Mouse (Mus musculus): ENCODE data around the gene Acyp2. TPM values are rescaled to one million over a fixed set of nuclear protein-coding genes. Genes with fewer than 3 reads are reported as not detected.

Gene Acyp2
- polyA plus RNA-seq, 1 experiment from 2014 or later: not detected

DNA sequence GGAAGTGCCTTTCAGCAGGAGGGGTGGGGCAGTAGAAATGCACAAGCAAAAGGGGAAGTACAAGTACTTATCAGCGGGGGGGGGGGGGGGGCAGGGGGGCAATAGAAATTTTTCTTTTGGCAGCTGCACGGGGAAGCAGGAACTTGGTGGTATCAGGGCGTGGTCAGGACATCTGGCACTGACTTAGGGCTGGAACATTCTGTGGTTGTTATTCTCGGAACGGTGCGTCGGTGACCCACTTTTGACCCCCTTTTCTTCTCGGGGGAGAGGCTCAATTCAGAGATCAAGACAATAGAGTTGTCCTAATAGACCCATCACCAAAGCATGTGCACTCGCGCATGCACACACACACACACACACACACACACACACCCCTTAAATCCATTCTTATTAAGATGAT lies 161.2 kb downstream of the Acyp2 start:
- H3K27me3 ChIP-seq: no peaks in the 10 kb centered on the region
- DNase-seq (ENCODE audit: low read depth, low spot score) (no peak), ATAC-seq (no peak)
- in situ Hi-C loops (cut with MboI; ENCODE audit: low pct_unique_long_range_greater_than_20kb): loop anchor here (25.0 kb wide), 1 partner anchor 401 kb away; no protein-coding TSS in a partner anchor
- POLR2A ChIA-PET: no interaction called here
- CTCF ChIA-PET: no interaction called here
- TF ChIP-seq CTCF (IDR thresholded peaks at IDR 0.05): no peak

DNA sequence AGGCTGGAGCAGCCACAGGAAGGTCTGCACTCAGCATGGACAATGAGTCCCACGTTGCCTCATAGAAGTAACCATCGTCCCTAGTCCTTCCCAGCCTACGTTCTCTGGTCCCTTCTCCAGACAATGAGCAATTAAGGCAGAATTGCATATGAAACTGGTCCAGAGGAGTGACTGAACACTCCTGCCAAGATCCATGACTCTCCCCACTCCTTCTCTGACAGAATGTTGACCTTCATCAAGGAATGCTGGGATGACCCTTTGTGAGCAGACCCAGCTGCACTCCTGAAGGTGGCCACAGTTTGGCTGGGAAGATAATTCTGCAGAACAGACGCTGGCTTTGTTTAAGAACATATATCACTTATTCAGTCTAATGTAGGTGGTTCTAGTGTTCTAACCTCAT lies 166.1 kb downstream of the Acyp2 start:
- DNase-seq (ENCODE audit: low read depth, low spot score): no peak
- in situ Hi-C loops (cut with MboI; ENCODE audit: low pct_unique_long_range_greater_than_20kb): loop anchor here (25.0 kb wide), 1 partner anchor 396 kb away; no protein-coding TSS in a partner anchor
- no peak for ATAC-seq
- TF ChIP-seq CTCF (IDR thresholded peaks at IDR 0.05): no peak
- H3K27me3 ChIP-seq: no peaks in the 10 kb centered on the region
- CTCF ChIA-PET: no interaction called here
- POLR2A ChIA-PET: no interaction called here

DNA sequence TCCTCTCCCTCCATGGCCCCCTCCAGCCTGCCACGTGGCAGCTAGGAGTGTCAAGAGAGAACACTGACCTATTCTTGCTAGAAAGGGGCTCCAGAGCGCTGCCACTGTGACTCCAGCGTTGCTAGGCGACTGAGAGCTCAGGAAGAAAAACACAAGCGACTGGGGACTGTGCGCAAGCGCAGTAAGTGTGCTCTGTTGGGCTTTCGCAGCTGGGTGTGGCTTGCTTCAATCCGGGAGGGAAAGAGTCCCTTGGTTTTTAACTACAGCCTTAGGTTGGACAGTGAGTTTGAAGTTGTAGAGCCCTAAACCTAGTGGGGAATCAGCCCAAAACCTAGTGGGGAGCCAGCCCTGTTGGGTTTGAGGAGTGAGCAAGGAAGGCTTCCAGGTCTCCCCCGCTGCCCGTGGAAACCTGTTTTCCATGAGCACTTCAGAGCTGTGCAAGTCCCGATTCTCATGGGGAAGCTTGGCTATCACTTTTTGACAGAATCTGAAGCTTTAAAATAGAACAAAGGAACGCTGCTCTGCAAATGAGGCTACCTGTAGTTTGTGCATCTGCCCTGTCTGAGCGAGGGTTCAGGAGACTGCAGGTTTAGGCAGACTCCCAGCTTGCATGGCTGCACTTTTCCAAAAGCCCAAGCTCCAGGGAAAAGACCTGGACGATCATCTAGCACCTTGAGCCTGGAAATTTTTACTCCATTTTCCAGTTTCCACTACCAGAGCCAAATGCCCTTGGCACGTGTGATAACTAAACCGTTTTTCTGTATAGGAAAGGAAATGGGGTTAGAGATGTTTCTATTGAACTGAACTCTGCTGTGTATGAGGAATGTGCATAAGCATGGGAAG lies 177.4 kb downstream of the Acyp2 start, which contains the start of gene 4930505A04Rik:
4930505A04Rik (minus strand) TSS at position 77 of the 843 bp plus-strand sequence.
- peak; percentile 74 for ATAC-seq
- H3K27me3 ChIP-seq: peaks cover 3% of the 10 kb centered on the region
- no peak for TF ChIP-seq CTCF (IDR thresholded peaks at IDR 0.05)
- DNase-seq (ENCODE audit: low read depth, low spot score): peak; percentile 6
- in situ Hi-C loops (cut with MboI; ENCODE audit: low pct_unique_long_range_greater_than_20kb): no loop called here
- POLR2A ChIA-PET: interaction anchor here (0.6 kb wide), 1 partner anchor 10 kb away, joined by 3 read pairs; no protein-coding TSS in a partner anchor
- CTCF ChIA-PET: interaction anchor here (1.0 kb wide), 1 partner anchor 18 kb away, joined by 3 read pairs; no protein-coding TSS in a partner anchor

DNA sequence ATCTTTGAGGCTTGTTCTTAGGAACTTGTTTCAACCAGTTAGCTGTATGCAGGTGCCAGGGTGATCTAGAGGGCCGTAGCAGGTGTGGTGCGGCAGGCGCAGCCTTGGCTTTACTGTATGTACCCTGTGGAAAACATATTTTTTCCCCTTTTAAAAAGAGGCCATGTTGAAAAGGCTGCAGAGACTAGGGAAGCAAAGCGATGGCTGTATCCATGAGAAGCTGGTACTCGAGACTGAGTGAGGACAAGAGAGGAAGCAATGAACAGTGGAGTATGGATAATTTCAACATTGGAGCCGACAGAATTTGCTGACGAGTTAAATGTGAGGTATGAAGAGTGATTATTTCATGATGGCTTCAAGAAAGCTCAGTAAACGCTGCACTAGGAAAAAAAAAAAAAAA lies 178.2 kb downstream of the Acyp2 start:
- ATAC-seq (no peak), DNase-seq (ENCODE audit: low read depth, low spot score) (no peak)
- in situ Hi-C loops (cut with MboI; ENCODE audit: low pct_unique_long_range_greater_than_20kb): no loop called here
- no peak for TF ChIP-seq CTCF (IDR thresholded peaks at IDR 0.05)
- peaks cover 3% of the 10 kb centered on the region for H3K27me3 ChIP-seq
- POLR2A ChIA-PET: interaction anchor here (0.7 kb wide), 1 partner anchor 1248 kb away, joined by 4 read pairs; no protein-coding TSS in a partner anchor
- CTCF ChIA-PET: no interaction called here

Other genes with a start within 250 kb of the Acyp2 start
- gene 4930505A04Rik, start 177.8 kb downstream of the Acyp2 start, polyA plus RNA-seq (2021): not detected
- gene Psme4, start 122.1 kb upstream of the Acyp2 start, polyA plus RNA-seq (2021): 36.4 TPM
- 0.09 TPM for gene Gpr75, start 235.8 kb upstream of the Acyp2 start, polyA plus RNA-seq (2021)
- gene Asb3, start 235.8 kb upstream of the Acyp2 start, polyA plus RNA-seq (2021): 12.6 TPM